Mouse (Mus musculus) thymus, postnatal 4 days (tissue): ENCODE data around the gene Pbx3.

Source experiments
- DNase-seq: peaks from one replicate; pipeline ENCODE4 v3.0.0; 2021

The Pbx3 gene

DNA sequence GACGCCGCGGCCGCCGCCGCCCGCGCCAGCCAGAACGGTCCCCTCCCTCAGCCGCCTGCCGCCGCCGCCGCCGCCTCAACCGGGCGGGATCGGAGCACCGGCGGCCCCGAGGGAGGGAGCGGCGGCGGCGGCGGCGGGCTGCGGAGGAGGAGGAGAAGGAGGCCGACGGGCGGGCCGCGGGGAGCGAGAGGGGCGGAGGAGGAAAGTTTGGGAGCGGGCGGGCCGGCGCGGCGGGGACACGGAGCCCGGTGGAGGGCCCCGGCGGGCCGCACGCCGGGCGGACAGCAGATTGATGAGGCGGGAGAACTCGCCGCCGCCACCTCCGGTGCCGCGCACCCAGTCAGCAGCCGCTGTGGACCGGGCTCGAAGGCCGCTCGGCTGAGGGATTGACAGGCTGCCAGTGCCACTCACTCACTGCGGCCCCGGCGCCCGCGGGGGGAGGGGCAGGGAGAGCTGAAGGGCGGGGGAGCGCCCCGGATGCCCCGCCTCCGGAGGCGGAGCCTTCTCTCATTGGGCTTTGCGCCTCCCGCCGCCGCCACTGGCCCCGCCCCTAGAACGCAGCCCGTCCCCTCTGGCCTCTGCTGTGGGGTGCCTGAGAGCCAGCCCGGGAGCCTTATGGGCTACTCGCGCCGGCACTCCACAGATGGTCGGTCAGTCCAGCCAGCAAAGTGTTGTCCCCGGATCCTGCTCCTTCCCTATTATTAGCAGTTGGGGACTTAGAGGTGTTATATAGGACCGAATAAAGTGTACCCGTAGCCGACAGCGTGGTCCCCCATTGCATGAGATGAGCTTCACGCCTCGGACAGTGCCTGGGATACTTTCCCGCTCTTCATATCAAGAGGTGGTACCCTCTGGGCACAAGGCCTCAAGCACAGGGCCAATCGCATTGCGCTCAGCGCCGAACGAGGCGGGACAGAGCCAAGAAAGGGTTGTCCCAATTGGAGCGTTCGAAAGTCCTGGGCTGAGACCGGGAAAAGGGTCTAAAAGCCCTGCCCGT is at the start of gene Pbx3:
Gene Pbx3, minus strand, starts transcription at position 838 of the 997 bp plus-strand sequence.
- DNase-seq, result peak; percentile 99

DNA sequence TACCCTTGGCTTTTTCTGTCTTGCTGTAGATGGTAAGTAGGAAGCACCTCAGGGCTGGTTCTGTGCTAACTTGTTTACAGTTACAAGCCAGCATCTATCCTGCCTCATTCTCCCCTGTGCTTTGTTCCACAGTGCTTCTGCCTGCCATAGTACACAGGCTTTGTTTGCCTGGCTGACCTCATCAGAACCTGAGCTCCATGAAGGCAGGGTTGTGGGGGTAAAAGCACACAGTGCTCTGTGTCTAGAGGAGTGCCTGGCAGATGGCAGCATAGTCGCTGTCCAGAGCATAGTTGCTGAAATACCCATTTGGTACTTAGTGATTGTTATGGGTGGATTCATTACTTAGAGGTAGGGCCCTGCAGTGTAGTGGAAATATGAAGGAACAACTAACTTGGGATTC is 47.3 kb upstream of the Pbx3 start:
- DNase-seq, result no peak

DNA sequence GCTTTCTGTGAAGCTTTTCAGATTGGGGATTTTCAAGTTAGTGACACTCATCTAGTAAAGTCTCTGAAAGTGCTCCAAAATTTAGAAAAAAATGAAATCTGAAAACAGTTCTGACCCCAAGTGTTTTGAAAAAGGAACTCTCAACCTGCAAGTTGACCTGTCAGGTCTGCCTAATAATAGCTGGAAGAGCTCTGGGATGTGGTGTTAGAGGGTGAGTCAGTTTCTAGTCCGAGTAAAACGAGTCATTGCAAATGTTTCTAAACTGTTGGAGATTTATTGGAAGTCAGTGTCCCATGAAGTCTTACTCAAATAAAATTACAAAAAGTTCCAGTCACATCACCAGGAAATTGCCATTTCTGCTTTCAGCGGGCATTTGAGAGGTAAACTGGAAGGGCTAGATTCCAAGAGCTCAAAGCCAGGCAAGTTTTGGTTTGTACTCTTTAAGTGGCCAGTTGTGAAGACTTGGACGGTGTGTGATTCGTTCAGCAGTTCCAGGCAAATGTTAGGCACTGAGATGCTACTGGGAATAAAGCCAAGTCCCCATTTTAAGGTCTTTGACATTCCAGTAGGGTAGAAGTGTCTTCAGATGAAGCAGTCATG is 36.9 kb upstream of the Pbx3 start:
- DNase-seq, result no peak

DNA sequence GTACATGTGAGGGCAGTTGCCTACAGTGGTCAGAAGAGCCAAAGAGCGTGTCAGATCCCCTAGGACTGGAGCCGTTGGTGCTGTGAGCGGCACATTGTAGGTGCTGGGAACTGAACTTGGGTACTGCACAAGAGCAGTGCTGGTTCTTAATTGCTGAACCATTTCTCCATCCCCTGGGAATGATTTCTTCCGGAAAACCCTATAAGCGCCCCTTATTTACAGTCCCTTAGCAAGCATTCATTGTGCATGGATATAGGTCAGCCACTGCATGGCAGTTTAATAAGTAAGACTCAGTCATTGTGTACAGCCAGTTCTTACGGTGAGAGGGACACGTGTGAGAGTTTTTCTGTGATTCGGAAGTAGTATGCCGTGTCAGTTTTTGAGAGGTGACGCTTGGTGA is 35.4 kb upstream of the Pbx3 start:
- DNase-seq, result no peak

DNA sequence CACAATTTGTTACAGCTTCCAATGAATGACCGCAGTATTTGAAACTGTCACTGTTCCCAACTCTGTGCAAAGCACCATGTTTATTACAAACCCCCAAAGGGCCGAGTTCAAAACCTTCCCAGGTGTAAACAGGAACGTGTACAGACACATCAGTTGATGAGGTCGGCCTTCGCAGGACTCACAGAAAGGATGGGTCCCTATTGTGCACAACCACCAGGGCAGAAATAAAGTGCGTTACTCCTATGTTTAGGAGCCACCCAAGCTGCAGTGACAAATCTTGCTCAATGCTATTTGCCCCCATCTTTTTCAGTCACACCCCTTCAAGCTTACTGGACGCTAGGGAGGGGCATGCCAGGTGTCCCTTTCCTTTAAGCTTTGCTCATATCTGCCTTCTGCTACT is 34.7 kb upstream of the Pbx3 start:
- DNase-seq, result no peak

DNA sequence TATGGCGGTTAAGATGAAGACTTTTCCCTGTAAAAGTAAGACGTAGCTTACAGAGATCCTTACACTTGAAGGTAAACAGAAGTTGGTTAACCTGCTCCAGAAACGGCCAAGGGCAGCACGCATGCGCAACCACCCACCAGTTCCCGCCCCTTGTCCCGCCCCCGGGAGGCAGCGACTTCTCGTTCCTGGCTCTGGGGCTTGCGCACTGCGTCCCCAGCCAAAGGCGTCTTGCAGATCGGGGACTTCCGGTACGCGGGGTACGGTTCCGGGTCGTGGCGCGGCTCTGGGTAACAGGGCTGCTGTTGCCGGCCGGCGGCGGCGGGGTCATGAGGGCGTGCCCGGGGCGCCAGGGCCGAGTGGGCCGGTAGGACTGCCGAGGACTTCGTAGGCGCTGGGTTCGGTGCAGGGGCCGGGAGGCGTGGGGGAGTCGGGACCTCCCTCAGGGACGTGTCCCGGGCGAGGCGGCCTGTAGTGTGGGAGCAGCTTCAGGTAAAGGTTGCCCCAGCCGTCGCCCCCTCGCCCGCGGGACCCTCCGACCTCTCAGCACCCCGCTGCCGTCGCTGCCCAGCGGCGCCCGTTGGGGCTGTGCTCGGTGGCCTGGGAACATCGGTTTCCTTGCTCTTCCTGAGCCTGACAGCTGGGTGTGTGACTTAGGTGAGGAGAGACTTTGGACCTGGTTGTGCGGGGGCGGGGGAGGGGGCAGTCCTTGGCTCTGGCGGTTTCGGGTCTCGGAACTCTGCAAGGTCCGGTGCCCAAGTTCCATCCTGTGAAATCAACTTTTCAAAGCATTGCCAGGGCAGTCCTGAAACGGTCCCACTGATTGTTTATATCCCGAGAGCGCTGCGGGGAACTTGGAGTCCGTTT is 33.9 kb upstream of the Pbx3 start, which contains the start of gene Mapkap1:
Gene Mapkap1, plus strand, starts transcription at position 171 of the 864 bp plus-strand sequence.
- DNase-seq, result peak; percentile 98

DNA sequence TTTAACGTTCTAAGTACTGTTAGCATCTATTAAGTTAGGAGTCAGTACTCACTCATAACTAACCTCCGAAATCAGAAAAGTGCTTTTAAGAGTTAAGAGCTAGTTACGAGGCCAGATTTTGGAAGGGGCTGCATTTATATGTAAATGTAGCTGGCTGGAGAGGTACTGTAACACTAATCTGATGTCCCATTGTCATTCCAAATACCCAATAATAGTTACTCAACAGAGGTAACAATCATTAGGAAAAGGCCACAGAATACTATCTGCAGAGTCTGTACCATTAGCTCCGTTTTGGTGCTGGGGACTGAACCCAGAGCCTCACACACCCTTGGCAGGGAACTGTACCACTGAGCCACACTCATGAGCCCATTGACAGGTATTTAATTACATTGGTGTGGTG is 26.6 kb upstream of the Pbx3 start:
- no peak for DNase-seq

DNA sequence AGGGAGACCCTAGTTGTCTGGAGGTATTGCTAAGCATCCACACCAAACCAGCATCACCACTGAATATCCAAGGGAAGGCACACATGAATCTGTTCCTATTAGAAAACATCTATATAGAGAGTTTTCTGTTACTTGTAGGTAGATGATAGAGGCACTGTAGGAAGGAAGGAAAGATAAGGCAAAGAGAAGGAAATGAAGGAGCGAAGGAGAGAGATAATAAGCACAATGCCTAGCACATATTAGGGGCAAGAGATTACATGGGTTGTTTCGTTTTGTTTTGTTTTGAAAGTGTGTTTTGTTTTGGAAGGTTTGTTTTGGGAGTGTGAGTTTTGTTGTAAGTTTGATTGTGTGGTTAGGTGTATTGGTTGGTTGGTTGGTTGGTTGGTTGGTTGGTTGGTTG is 6.0 kb upstream of the Pbx3 start:
- DNase-seq, result no peak

DNA sequence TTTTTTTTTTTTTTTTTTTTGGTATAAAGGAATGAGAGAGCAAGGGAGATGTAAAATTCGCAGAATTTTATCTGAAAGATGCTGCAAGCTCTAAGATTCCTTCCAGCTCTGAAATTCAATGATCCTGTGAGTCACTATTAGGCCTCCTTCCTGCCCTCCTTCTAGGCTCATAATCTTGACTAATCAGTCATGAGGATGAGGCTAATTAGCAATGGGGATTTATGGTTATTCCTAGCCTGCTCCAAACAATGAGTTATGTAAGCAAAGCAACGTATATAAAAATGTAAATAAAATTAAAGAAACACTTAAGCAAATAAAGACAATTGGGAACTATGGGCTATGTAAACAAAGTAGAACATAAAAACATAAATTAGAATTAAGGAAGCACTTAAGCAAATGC is 1.4 kb upstream of the Pbx3 start:
- no peak for DNase-seq

DNA sequence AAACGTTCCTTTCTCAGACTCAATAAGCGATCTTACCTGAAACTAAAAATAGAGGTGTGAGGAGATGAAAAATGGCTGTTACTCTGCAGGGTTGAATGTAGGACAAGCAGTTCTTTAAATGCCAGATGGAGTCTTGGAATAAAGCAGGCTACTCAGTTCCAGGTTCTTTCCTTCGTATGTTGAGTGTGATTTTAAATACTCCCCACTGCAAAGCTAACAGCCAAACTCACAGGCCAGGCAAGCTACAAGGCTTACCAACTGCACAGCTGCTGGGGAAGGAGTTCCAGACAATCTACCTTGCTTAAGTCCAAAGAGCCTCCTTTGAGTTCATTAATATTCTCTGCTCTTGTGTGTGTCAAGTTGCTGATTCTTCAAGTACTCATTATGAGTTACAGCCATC is 944 bp upstream of the Pbx3 start:
- no peak for DNase-seq

DNA sequence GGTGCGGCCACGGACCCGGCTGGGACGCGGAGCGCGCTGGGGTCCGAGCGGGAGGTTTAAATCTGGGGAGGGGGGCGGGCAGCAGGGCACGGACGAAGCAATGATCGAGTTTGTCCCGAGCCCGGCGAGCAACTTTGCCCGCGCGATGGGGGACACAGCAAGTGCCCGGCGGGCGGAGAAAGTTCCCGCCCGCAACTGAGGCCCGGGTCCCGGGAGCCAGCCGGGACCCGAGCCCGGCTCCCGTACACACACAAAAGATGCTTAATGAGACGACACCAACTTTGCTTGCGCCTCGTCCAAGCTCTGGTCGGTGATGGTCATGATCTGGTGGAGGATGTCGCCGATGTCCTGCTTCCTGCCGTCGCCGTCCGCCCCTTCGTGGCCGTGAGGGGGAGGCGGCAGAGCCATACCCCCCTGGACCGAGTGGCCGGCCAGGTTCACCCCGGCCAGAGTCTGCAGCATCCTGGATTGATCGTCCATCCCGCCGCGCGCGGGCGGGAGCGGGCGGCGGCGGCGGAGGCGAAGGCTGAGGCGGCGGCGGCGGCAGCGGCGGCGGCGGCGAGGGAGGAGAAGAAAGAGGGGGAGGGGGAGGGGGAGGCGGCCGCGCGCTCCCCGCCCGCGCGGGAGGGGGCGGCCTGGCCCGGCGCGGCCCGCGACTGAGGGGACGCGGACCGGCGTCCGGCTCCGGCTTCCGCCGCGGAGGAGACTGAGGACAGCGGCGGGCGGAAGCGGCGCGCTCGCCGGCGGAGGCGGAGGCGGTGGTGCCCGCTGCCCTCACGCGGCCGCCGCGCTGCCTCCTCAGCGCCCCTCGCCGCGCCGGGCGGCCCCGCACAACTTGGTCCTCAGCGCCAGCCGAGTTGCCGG is 1.3 kb downstream of the Pbx3 start:
- peak; percentile 62 for DNase-seq

DNA sequence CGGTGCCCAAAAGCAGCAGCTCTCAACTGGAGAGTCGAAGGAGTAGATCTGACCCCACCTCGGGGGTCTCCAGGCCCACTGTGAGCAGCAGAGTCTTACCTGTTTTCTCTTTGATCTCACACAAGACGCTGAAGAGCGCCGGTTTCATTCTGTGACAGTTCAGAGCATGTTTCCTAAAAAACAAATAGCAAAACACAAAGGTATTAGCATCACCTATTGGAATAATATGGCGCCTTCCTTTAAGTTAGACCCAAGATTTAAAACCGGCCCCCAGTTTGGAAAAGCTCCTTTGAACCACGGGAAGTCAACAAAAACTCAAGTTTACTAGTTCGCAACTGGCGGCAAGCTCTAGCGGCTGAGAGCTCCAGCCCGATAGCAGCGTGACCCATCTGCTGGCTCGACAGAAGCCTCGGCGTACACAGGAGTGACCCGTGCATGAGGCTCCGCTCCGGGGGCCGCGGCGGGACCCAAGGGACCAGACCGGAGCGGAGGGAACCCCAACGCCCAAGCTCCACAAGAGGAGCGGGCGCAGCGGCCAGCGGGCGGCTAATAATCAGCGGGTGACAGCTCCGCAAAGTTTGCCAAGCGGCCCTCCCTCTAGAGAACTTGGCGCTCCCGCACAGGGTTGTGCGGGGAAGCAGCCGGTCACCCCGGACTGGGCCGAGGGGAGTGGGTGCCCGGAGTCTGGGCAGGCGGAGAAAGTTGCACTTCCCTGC is 2.1 kb downstream of the Pbx3 start:
- peak; percentile 45 for DNase-seq

DNA sequence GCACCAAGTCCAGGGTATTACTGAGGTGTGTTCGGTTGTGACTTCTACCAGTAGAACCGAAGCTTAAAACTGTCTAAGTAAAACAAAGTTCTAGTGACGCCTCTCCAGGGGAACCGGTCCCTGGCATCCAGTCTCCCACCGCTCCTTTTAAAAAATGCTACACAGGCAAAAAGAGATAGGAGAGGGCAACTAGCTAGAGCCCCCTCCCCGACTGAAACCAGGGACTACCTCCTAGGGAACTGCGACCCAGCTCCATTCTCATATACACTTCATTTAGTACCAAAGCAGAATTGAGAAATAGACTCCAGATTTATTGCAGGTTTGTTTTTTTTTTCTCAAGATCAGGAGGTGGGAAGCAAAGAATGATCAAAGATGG is 2.6 kb downstream of the Pbx3 start:
- no peak for DNase-seq

DNA sequence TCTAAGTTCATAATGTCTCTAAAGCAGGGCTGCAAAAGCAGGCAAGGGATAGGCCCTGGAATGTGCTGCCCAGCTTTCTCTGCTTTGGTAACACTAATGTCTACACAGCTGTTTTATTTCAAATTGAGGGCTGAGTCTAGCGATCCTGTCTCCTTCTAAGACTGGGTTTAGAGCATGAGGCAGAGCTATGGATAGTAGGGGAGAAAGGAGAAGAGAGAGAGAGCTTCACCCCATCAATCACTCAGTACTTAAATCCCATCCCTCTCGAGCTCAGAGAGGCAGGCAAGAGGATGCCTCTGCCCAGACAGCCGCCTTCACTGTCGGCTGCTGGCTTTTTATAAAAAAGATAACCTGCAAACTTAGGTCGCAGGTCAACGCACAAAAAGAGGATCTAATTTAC is 4.5 kb downstream of the Pbx3 start:
- no peak for DNase-seq

DNA sequence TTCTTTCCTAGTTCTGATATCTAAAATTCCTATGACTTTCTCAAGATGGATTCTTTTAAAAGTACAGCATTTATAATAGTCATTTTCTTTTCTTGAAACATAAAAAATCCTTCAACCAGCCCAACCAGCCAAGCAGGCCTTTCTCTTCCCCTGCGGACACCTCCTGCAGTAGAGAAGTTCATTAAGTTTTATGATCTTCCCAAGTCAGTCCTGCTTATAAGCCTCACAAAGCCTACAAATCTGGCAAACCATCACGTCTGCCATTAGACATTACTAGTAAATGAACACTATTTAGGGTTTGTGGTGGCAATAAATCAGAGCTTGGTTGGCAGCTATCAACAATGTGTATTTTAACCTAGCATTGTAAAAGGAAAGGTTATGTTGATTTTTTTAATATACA is 5.9 kb downstream of the Pbx3 start:
- no peak for DNase-seq

DNA sequence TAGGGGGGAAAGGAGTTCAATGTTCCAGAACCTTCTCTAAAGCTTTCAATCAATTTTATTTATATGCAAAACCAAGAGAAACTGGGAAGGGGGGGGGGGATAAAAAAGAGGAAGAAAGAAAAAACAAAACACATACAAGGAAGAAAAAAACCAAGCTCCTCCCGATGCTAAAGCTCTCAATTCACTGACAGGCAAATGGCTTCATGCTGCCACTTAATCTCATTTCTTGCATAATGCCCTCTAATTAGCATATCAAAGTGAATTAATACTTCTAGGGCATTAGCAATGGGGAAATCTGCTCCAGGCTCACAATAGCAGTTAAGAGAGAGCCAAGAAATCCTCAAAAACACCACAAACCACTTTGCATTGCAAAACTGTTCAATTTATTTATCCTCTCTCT is 9.3 kb downstream of the Pbx3 start:
- no peak for DNase-seq

DNA sequence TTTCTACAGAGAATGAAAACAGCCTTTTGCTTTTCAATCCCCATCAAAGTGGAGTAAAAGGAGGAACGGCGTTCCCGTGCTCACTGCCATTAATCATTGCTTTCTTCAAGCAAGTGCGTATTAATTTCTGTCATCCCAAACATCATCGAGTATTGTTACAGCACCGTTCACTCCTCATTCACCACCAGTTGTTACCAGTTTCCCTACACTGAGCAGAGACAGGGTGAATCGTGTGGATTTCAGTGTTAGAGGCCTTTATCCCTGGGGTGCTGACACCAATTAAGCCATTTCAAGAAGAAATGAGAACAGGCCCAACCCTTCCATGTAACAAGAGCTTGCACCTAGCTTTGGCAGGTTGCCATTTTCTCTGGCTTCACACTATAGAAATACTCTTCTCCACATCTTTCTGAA is 17.1 kb downstream of the Pbx3 start:
- DNase-seq, result no peak

DNA sequence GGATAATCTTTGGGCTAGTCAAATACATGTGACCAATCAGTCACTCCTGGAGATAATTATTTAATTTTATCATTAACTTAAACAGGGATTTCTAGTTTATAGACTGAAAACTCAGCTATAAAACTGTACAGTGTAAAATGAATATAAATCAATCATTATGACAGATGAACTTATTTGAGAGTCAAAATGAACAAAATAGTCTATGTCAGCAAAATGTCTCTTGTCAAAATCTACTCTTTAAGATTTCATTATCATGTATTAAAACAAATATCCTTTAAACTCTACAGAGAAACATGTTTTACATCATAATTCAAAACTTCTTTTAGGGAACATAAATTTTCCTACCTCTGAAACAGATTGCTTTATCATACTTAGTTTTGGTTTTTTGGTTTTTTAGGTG is 20.9 kb downstream of the Pbx3 start:
- no peak for DNase-seq

DNA sequence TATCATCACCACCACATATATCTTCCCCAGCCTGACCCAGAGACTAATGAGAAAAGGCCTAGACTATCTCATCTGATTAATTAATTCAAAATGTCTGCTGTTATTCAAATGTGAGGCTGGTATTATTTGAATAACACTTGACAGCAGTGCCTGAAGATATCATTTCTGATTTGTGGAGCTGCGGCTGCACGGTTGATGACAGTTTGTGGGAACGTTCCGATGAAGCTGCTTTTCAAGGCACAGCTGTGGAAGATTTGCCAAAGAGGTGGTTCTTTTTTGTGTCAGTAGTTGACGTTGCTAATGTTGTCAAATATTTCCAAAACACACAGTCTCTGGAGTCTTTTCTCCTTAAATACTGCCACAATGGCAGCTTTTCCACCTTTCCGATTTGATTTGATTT is 25.8 kb downstream of the Pbx3 start:
- no peak for DNase-seq

DNA sequence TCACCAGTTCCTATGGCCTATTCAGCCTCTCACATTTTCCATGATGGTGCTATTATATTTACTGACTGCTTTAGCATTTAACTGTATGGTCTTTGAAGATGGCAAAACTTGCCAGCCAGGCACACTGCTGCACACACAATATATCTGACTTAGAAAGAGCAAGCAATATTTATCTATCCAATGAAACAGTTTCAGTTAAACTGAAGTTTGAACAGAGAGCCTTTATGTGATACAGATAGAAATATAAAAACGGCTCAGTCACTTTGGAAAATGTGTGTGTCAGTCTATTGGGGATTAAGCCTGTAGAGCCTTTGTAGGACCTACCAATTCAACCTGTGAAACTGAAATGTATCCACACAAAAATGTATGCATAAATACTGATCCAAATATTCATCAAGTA is 74.3 kb downstream of the Pbx3 start:
- no peak for DNase-seq

DNA sequence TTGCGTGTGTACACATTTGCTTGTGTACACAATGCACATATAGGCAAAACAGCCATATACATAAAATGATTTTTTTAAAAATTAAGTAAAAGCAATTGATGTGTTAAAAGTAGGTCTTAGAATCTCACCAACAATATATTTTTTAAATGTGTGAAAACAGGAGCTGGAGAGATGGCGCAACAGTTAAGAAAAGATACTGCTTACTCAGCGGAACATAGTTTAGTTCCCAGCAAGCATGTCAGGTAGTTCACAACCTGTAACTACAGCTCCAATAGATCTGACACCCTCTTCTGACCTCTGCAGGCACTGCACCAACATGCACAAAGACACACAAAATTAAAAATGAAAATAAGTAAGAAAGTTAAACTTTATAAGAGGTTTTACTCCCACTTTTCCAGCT is 74.7 kb downstream of the Pbx3 start:
- no peak for DNase-seq

DNA sequence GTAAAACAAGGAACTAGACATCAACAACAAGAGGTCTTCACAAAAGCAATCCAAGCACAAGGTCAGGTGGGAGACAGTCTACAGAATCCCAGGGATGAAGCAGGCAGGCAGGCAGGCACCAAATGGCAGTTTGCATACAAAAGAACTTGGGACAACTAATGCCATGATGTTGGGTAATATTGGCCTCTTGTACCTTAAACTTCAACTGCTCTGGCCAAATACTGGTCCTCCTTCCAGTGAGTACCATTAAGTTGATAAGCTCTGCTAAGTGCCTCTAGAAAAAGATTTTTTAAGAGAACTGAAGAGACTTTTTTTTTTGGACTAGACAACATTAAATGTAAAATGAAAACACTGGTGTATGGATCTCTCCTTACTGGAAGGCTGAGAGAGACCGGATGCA is 83.2 kb downstream of the Pbx3 start:
- no peak for DNase-seq
